Mouse (Mus musculus) forebrain, embryonic 13.5 days (tissue): ENCODE measurements at regions not wholly inside any gene's neighbourhood (a gene's known extent, or its start where the extent isn't known, plus 50 kb on each side); places are given as distances from the start of the nearest gene placed in this dataset.

Source experiments
- ATAC-seq: fragments of 200-750 bp; cut with Nextera tagmentation; 2 replicates; pipeline ENCODE4 v1.8.0; 2017
- H3K27ac ChIP-seq: fragments of 300-500 bp; sonication (generic); 2 replicates; pipeline ENCODE4 v1.5.1; 2015; ENCODE audit warnings: inconsistent platforms, mild to moderate bottlenecking, moderate library complexity
- H3K27me3 ChIP-seq: fragments of 300-500 bp; sonication (generic); 2 replicates; pipeline ENCODE4 v1.6.1; 2015; ENCODE audit warnings: mild to moderate bottlenecking, inconsistent platforms
- H3K36me3 ChIP-seq: fragments of 300-500 bp; sonication (generic); 2 replicates; pipeline ENCODE4 v1.6.1; 2015; ENCODE audit warnings: mild to moderate bottlenecking, inconsistent platforms; ENCODE audit not compliant: poor library complexity, severe bottlenecking
- H3K4me1 ChIP-seq: fragments of 300-500 bp; sonication (generic); 2 replicates; pipeline ENCODE4 v1.6.1; 2015; ENCODE audit warnings: inconsistent platforms
- H3K4me2 ChIP-seq: fragments of 300-500 bp; sonication (generic); 2 replicates; pipeline ENCODE4 v1.6.1; 2015; ENCODE audit warnings: inconsistent platforms, mild to moderate bottlenecking, moderate library complexity
- H3K4me3 ChIP-seq: fragments of 300-500 bp; sonication (generic); 2 replicates; pipeline ENCODE4 v1.5.1; 2015; ENCODE audit warnings: mild to moderate bottlenecking, inconsistent platforms
- H3K9ac ChIP-seq: fragments of 300-500 bp; sonication (generic); 2 replicates; pipeline ENCODE4 v1.6.1; 2015; ENCODE audit warnings: mild to moderate bottlenecking, inconsistent platforms
- H3K9me3 ChIP-seq: fragments of 300-500 bp; sonication (generic); replicated peaks from 2 replicates; pipeline ENCODE4 v1.6.1; 2016; ENCODE audit warnings: inconsistent platforms
- WGBS: fragments of 180-500 bp; shearing (Covaris S2); methylation state at CpG from one replicate; pipeline ENCODE4 v1.1.7; 2015; 5-methylcytosine and 5-hydroxymethylcytosine counted together

DNA sequence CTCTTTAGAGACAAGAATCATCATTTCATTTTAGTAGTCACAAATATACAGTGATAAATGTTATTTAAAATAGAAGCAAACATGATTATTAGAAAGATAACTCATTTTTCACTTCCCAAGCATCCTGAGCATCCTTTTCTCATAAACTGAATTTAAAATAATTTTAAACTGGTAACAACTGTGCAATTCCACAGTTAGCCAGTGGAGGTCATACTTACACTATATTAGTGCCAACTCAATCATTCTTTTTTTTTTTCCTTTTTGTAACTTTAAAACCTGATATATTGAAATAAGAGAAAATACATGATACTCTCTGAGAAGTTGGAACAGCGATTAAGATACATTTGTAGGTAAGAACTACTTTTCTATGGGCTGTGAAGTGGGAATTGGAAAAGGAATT, 113.2 kb upstream of the Gm17509 start:
- Histone ChIP-seq H3K9me3 (no peaks in the 10 kb centered on the region), H3K9ac (no peak overlapping the region), H3K27me3 (no peaks in the 10 kb centered on the region), H3K27ac (no peak overlapping the region), H3K4me1 (no peaks in the 10 kb centered on the region), H3K4me2 (no peak overlapping the region), H3K36me3 (no peaks in the 10 kb centered on the region), H3K4me3 (no peak overlapping the region)
- 34% methylated on average over 1 of the region's 1 CpGs for WGBS
- no peak for ATAC-seq

- H3K27ac ChIP-seq = no peak overlapping the region
- H3K9ac ChIP-seq = no peak overlapping the region
- no peaks in the 10 kb centered on the region for H3K9me3 ChIP-seq
- peak; percentile 58; the same call in 1 of the 2 replicates for ATAC-seq
- no peaks in the 10 kb centered on the region for H3K36me3 ChIP-seq
- no peaks in the 10 kb centered on the region for H3K4me1 ChIP-seq
- no peaks in the 10 kb centered on the region for H3K27me3 ChIP-seq
- 88% methylated on average over 5 of the region's 5 CpGs for WGBS
- H3K4me2 ChIP-seq = no peak overlapping the region
- H3K4me3 ChIP-seq = no peak overlapping the region
These were observed 113.7 kb upstream of the Gm17509 start for GRCm38 (mm10) chr13:117334539-117334938.

- Histone ChIP-seq H3K4me3 (no peak overlapping the region), H3K4me1 (no peaks in the 10 kb centered on the region), H3K27me3 (no peaks in the 10 kb centered on the region), H3K27ac (no peak overlapping the region), H3K4me2 (no peak overlapping the region), H3K36me3 (no peaks in the 10 kb centered on the region), H3K9ac (no peak overlapping the region), H3K9me3 (no peaks in the 10 kb centered on the region)
- WGBS = 78% methylated on average over 4 of the region's 4 CpGs
- ATAC-seq = no peak
These were observed 160.3 kb upstream of the Gm17509 start for GRCm38 (mm10) chr13:117381086-117381595.

DNA sequence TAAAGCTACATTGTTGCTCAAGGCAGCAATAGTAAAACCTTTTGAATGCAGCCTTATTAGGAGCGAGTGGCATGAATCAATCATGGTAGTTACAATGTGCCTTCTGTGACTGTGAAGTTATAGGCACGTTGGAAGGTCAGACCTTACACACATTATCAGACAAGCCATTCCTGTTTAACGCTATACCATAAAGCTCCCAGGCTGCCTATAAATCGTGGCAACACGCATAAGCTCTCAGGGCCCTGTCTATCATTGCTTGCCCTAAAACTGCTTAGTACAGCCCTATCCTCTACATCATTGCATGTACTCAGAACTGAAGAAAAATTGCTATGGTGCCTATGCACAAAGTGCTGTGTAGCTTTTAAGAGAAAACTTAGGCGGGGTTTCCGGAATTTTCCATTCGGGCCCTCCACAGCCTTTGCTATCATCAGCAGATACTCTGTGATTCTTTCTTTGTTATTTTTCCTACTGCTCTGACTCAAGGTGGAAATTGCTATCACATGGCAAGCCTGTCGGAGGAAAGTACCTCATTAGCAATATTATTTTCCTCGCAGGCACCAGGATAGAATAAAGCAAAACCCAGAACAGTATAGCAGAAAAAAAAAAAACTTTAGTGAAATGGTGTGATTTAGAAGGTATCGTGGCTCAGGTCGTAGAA, 162.7 kb upstream of the Gm17509 start:
- WGBS = 83% methylated on average over 12 of the region's 12 CpGs
- ATAC-seq = no peak
- Histone ChIP-seq H3K4me1 (no peaks in the 10 kb centered on the region), H3K27ac (no peak overlapping the region), H3K27me3 (no peaks in the 10 kb centered on the region), H3K9ac (no peak overlapping the region), H3K36me3 (no peaks in the 10 kb centered on the region), H3K9me3 (no peaks in the 10 kb centered on the region), H3K4me3 (no peak overlapping the region), H3K4me2 (no peak overlapping the region)

DNA sequence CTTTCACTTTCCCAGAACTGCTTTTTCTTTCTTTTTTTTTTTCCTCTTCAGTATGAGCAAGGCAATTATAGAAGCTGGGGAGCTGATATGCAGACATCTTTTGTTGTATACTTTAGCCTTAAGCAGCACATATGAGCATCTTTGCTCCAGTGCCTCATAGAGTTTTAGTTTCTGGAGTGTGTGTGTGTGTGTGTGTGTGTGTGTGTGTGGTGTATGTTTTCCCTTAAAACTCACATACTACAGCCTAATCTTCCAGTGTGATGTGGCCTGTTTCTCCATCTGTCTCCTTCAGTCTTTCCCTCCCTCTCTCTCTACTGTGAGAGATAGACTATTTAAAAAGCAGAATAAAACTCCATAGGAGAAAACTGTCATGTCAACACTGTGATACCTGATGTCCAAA, 169.4 kb upstream of the Gm17509 start:
- Histone ChIP-seq H3K27me3 (no peaks in the 10 kb centered on the region), H3K9ac (no peak overlapping the region), H3K4me1 (no peaks in the 10 kb centered on the region), H3K4me3 (no peak overlapping the region), H3K27ac (no peak overlapping the region), H3K36me3 (no peaks in the 10 kb centered on the region), H3K9me3 (no peaks in the 10 kb centered on the region), H3K4me2 (no peak overlapping the region)
- no peak for ATAC-seq

DNA sequence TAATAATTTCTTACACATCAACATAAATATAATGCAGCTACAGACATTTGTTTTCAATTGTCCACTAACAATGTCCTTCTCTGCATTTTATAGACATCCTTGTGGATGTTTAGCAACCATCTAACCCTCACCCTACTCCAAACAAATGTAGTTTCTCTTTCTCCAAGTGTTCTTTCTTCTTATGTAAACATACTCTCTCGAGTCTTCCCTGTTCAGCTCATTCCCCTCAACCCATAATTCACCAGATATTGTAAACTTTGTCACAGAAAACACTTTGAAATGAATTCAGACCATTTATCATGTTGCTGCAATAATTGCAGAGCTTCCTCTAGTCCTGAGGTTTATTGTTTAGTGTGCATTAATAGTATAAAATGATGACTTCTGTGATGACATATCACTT, 172.6 kb upstream of the Gm17509 start:
- 60% methylated on average over 1 of the region's 1 CpGs for WGBS
- no peaks in the 10 kb centered on the region for H3K36me3 ChIP-seq
- H3K9ac ChIP-seq = no peak overlapping the region
- H3K4me1 ChIP-seq = no peaks in the 10 kb centered on the region
- no peak overlapping the region for H3K4me2 ChIP-seq
- H3K4me3 ChIP-seq = no peak overlapping the region
- H3K9me3 ChIP-seq = no peaks in the 10 kb centered on the region
- no peak for ATAC-seq
- no peak overlapping the region for H3K27ac ChIP-seq
- H3K27me3 ChIP-seq = no peaks in the 10 kb centered on the region

DNA sequence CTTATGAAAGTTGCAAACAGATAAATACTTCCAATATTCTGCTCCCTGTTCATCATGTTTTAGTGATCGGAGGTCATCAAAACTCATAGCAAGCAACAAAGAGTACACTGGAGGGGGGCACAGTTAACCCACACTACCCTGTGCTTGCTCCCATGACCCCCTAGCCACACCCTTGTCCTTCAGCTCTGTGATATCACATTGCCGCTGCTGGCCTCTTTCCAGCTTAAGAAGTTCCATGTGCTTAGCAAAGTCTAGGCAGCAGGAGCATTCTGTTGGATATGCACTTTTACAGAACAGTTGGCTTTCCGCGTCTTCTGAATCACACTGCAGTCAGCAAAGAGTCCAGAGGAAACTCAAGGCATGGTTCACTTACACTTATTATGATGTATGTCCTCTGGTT, 180.4 kb upstream of the Gm17509 start:
- H3K9me3 ChIP-seq = no peaks in the 10 kb centered on the region
- H3K4me2 ChIP-seq = no peak overlapping the region
- WGBS = 87% methylated on average over 4 of the region's 4 CpGs
- no peaks in the 10 kb centered on the region for H3K27me3 ChIP-seq
- ATAC-seq = no peak
- no peak overlapping the region for H3K27ac ChIP-seq
- H3K9ac ChIP-seq = no peak overlapping the region
- no peaks in the 10 kb centered on the region for H3K4me1 ChIP-seq
- H3K36me3 ChIP-seq = no peaks in the 10 kb centered on the region
- H3K4me3 ChIP-seq = no peak overlapping the region

GRCm38 (mm10) chr13:117409940-117410339, 189.1 kb upstream of the Gm17509 start:
- H3K4me2 ChIP-seq = no peak overlapping the region
- no peak for ATAC-seq
- H3K27me3 ChIP-seq = no peaks in the 10 kb centered on the region
- no peaks in the 10 kb centered on the region for H3K4me1 ChIP-seq
- no peak overlapping the region for H3K4me3 ChIP-seq
- H3K9ac ChIP-seq = no peak overlapping the region
- H3K36me3 ChIP-seq = no peaks in the 10 kb centered on the region
- H3K9me3 ChIP-seq = no peaks in the 10 kb centered on the region
- 86% methylated on average over 7 of the region's 7 CpGs for WGBS
- H3K27ac ChIP-seq = no peak overlapping the region

DNA sequence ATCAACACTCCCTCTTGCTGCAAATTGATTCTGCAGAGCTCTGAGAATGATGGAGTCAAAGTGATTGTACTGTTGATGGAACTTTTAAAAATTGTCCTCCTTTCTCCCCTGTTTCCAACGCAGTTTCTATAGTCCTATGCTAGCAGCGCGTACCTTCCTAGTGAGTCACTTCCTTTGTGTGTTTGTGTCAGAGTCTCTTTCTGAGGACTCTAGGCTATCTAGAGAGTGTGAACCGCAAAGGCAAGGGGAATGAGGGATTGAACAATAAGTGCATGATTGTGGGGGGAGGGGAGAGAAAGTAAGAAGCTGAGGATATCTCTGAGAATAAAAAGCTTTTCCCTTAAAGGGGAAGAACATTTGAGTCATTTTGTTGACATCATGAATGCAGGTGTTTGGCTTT, 188.5 kb upstream of the Hcn1 start:
- no peak for ATAC-seq
- Histone ChIP-seq H3K9me3 (no peaks in the 10 kb centered on the region), H3K4me3 (no peak overlapping the region), H3K36me3 (no peaks in the 10 kb centered on the region), H3K27ac (no peak overlapping the region), H3K9ac (no peak overlapping the region), H3K4me2 (no peak overlapping the region), H3K27me3 (no peaks in the 10 kb centered on the region), H3K4me1 (no peaks in the 10 kb centered on the region)
- 77% methylated on average over 4 of the region's 4 CpGs for WGBS

- Histone ChIP-seq H3K9ac (no peak overlapping the region), H3K4me2 (no peak overlapping the region), H3K4me3 (no peak overlapping the region), H3K4me1 (no peaks in the 10 kb centered on the region), H3K27ac (no peak overlapping the region), H3K27me3 (no peaks in the 10 kb centered on the region), H3K36me3 (no peaks in the 10 kb centered on the region), H3K9me3 (no peaks in the 10 kb centered on the region)
- 93% methylated on average over 4 of the region's 4 CpGs for WGBS
- ATAC-seq = no peak
These were observed 178.6 kb upstream of the Hcn1 start for GRCm38 (mm10) chr13:117423558-117423957.

DNA sequence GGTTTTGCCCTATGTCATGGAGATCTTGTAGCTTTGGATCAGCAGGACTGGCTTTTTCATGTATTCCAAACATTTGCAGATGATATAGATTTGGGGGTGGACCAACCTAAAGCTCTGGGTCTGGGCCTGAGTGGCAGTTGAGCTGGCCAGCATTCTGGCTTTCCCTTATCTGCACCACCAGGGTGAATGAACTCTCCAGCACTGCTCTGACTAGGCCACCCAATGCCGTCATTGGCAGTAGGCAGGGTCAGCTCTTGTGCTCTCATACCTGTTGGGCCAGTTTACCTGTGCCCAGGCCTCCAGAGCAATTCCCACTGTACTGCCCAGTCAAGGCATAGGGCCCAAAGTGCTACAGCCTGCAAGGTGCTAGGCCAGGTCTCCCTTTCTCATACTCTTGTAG, 177.1 kb upstream of the Hcn1 start:
- no peaks in the 10 kb centered on the region for H3K9me3 ChIP-seq
- no peaks in the 10 kb centered on the region for H3K27me3 ChIP-seq
- H3K4me3 ChIP-seq = no peak overlapping the region
- no peaks in the 10 kb centered on the region for H3K4me1 ChIP-seq
- H3K9ac ChIP-seq = no peak overlapping the region
- 94% methylated on average over 1 of the region's 1 CpGs for WGBS
- no peaks in the 10 kb centered on the region for H3K36me3 ChIP-seq
- no peak overlapping the region for H3K27ac ChIP-seq
- no peak overlapping the region for H3K4me2 ChIP-seq
- ATAC-seq = peak; percentile 36; the same call in 1 of the 2 replicates

GRCm38 (mm10) chr13:117467407-117467806, 134.7 kb upstream of the Hcn1 start:
- WGBS = 81% methylated on average over 3 of the region's 3 CpGs
- no peaks in the 10 kb centered on the region for H3K27me3 ChIP-seq
- H3K4me3 ChIP-seq = no peak overlapping the region
- H3K9me3 ChIP-seq = no peaks in the 10 kb centered on the region
- no peak overlapping the region for H3K27ac ChIP-seq
- H3K4me1 ChIP-seq = no peaks in the 10 kb centered on the region
- H3K4me2 ChIP-seq = no peak overlapping the region
- no peak for ATAC-seq
- H3K36me3 ChIP-seq = no peaks in the 10 kb centered on the region
- no peak overlapping the region for H3K9ac ChIP-seq

DNA sequence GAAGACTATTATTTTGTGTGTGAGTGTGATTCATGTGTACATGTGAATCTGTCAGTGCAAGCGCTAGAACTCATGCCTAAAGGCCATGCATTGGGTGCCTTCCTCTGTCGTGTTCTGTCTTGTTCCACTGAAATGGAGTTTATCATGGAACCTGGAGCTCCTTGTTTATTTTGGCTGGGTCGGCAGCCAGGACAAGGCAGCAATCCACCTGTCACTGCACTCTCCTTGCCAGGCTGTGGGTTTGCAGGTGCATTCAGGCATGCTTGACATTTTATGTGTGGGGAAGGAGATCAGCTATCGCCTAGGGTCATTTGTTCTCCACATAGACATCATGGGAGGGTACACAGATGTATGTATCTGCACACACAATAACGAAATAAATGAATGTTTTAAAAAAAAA, 129.4 kb upstream of the Hcn1 start:
- WGBS = 82% methylated on average over 5 of the region's 5 CpGs
- H3K27ac ChIP-seq = no peak overlapping the region
- no peak overlapping the region for H3K9ac ChIP-seq
- no peak overlapping the region for H3K4me2 ChIP-seq
- H3K36me3 ChIP-seq = no peaks in the 10 kb centered on the region
- H3K27me3 ChIP-seq = no peaks in the 10 kb centered on the region
- no peaks in the 10 kb centered on the region for H3K4me1 ChIP-seq
- no peaks in the 10 kb centered on the region for H3K9me3 ChIP-seq
- no peak overlapping the region for H3K4me3 ChIP-seq
- no peak for ATAC-seq
